Mouse (Mus musculus) kidney, adult 2 months (tissue): ENCODE measurements around the gene Klhl24.

Experiments used
- CTCF ChIP-seq: fragments of 200-500 bp; conservative IDR thresholded peaks from 2 replicates; pipeline ENCODE4 v1.5.1; 2011; ENCODE audit warnings: low read depth, mild to moderate bottlenecking, control low read depth, low read length, moderate library complexity, mixed read lengths; ENCODE audit not compliant: insufficient read depth, insufficient read length
- POLR2A ChIP-seq: fragments of 200-500 bp; IDR thresholded peaks from one replicate; pipeline ENCODE4 v1.6.1; 2011; ENCODE audit warnings: low read depth, low read length, control low read depth

GRCm38 (mm10) chr16:20116069-20116468 is 18.7 kb downstream of the Klhl24 start:
- TF ChIP-seq CTCF (no peak), POLR2A (no peak)
